Mouse (Mus musculus) hindbrain, embryonic 16.5 days (tissue): ENCODE results near the gene Crim1. TPM values are rescaled to one million over a fixed set of nuclear protein-coding genes. Genes with fewer than 3 reads are reported as not detected.
"Not testable (repeated sequence)": the region's sequence is repeated elsewhere in the genome, so short reads cannot be mapped to it uniquely, and the experiment has no call there.

Source experiments
- ATAC-seq: fragments of 200-750 bp; cut with Nextera tagmentation; 2 replicates; pipeline ENCODE4 v1.8.0; 2017; ENCODE audit warnings: moderate TSS enrichment, moderate library complexity
- H3K27ac ChIP-seq: fragments of 300-500 bp; sonication (generic); 2 replicates; pipeline ENCODE4 v1.5.1; 2014; ENCODE audit warnings: low read depth, mild to moderate bottlenecking, control low read depth, low read length, moderate library complexity
- H3K27me3 ChIP-seq: fragments of 300-500 bp; sonication (generic); replicated peaks from 2 replicates; pipeline ENCODE4 v1.6.1; 2014; ENCODE audit warnings: low read length; ENCODE audit not compliant: control insufficient read depth, insufficient read depth
- H3K36me3 ChIP-seq: fragments of 300-500 bp; sonication (generic); 2 replicates; pipeline ENCODE4 v1.6.1; 2014; ENCODE audit warnings: mild to moderate bottlenecking, low read length, moderate library complexity, mixed read lengths; ENCODE audit not compliant: control insufficient read depth, insufficient read depth
- H3K4me1 ChIP-seq: fragments of 300-500 bp; sonication (generic); 2 replicates; pipeline ENCODE4 v1.6.1; 2014; ENCODE audit warnings: low read depth, low read length; ENCODE audit not compliant: control insufficient read depth, insufficient read depth
- H3K4me2 ChIP-seq: fragments of 300-500 bp; sonication (generic); 2 replicates; pipeline ENCODE4 v1.6.1; 2014; ENCODE audit warnings: mild to moderate bottlenecking, low read length, control low read depth, moderate library complexity
- H3K4me3 ChIP-seq: fragments of 300-500 bp; sonication (generic); 2 replicates; pipeline ENCODE4 v1.5.1; 2014; ENCODE audit warnings: mild to moderate bottlenecking, low read length, control low read depth, moderate library complexity
- H3K9ac ChIP-seq: fragments of 300-500 bp; sonication (generic); 2 replicates; pipeline ENCODE4 v1.6.1; 2014; ENCODE audit warnings: low read depth, mild to moderate bottlenecking, control low read depth, low read length, moderate library complexity
- H3K9me3 ChIP-seq: fragments of 300-500 bp; sonication (generic); 2 replicates; pipeline ENCODE4 v1.6.1; 2014; ENCODE audit warnings: mild to moderate bottlenecking, low read length, moderate library complexity; ENCODE audit not compliant: control insufficient read depth
- WGBS: fragments of 180-500 bp; shearing (Covaris S2); extraction: QIAGEN DNeasy Blood & Tissue Kit; methylation state at CpG from one replicate; pipeline ENCODE4 v1.1.7; 2014; 5-methylcytosine and 5-hydroxymethylcytosine counted together
- polyA plus RNA-seq: library from polyadenylated mRNA; unstranded; fragments of >200 nt; fragmentation: Nextera tagmentation; extraction: Ambion mirVana; gene quantifications from 2 replicates; pipeline ENCODE4 v1.2.1, GENCODE M21; 2015

Gene Crim1
- polyA plus RNA-seq, 1 experiment from 2014 or later: 12.6 TPM

GRCm38 (mm10) chr17:78250149-78250938 lies 50.3 kb downstream of the Crim1 start:
- 75% methylated on average over 14 of the region's 14 CpGs for WGBS

GRCm38 (mm10) chr17:78253587-78253986 lies 53.5 kb downstream of the Crim1 start:
- not testable (repeated sequence) for H3K9me3 ChIP-seq, ATAC-seq, H3K27ac ChIP-seq, H3K27me3 ChIP-seq, H3K4me1 ChIP-seq, H3K4me3 ChIP-seq, H3K4me2 ChIP-seq, H3K9ac ChIP-seq, H3K36me3 ChIP-seq
- 75% methylated on average over 2 of the region's 2 CpGs for WGBS

More at GRCm38 (mm10) chr17:78250149-78250938, 50.3 kb downstream of the Crim1 start:
- no peak overlapping the region for H3K27ac ChIP-seq
- H3K27me3 ChIP-seq: no peaks in the 10 kb centered on the region
- H3K4me1 ChIP-seq: peaks cover 8% of the 10 kb centered on the region
- H3K4me3 ChIP-seq: no peak overlapping the region
- no peaks in the 10 kb centered on the region for H3K9me3 ChIP-seq
- no peak overlapping the region for H3K4me2 ChIP-seq
- H3K36me3 ChIP-seq: no peaks in the 10 kb centered on the region
- H3K9ac ChIP-seq: no peak overlapping the region
- ATAC-seq: no peak

- H3K27me3 ChIP-seq: no peaks in the 10 kb centered on the region
- peak; percentile 71 for ATAC-seq
- 49% methylated on average over 8 of the region's 8 CpGs for WGBS
- H3K4me3 ChIP-seq: no peak overlapping the region
- no peak overlapping the region for H3K27ac ChIP-seq
- no peak overlapping the region for H3K9ac ChIP-seq
- no peaks in the 10 kb centered on the region for H3K36me3 ChIP-seq
- H3K4me2 ChIP-seq: peak overlapping the region; percentile 18; the same call in 1 of the 2 replicates
- no peaks in the 10 kb centered on the region for H3K9me3 ChIP-seq
- H3K4me1 ChIP-seq: peaks cover 4% of the 10 kb centered on the region
Measured at GRCm38 (mm10) chr17:78254256-78254655, 54.2 kb downstream of the Crim1 start.

GRCm38 (mm10) chr17:78255711-78256110 lies 55.7 kb downstream of the Crim1 start:
- H3K36me3 ChIP-seq: no peaks in the 10 kb centered on the region
- H3K4me2 ChIP-seq: no peak overlapping the region
- no peak overlapping the region for H3K4me3 ChIP-seq
- no peak overlapping the region for H3K9ac ChIP-seq
- H3K27me3 ChIP-seq: no peaks in the 10 kb centered on the region
- no peaks in the 10 kb centered on the region for H3K9me3 ChIP-seq
- H3K27ac ChIP-seq: no peak overlapping the region
- 97% methylated on average over 9 of the region's 9 CpGs for WGBS
- ATAC-seq: no peak
- peaks cover 4% of the 10 kb centered on the region for H3K4me1 ChIP-seq

GRCm38 (mm10) chr17:78256534-78256933 lies 56.5 kb downstream of the Crim1 start:
- ATAC-seq: 0 out of 2 replicates have a peak, but pooled peaks have one; percentile 29

GRCm38 (mm10) chr17:78261684-78262083 lies 61.6 kb downstream of the Crim1 start:
- no peaks in the 10 kb centered on the region for H3K27me3 ChIP-seq
- H3K27ac ChIP-seq: no peak overlapping the region
- H3K4me2 ChIP-seq: no peak overlapping the region
- WGBS: 95% methylated on average over 4 of the region's 4 CpGs
- no peak overlapping the region for H3K9ac ChIP-seq
- H3K9me3 ChIP-seq: no peaks in the 10 kb centered on the region
- H3K4me1 ChIP-seq: no peaks in the 10 kb centered on the region
- ATAC-seq: no peak
- no peaks in the 10 kb centered on the region for H3K36me3 ChIP-seq
- H3K4me3 ChIP-seq: no peak overlapping the region

More at GRCm38 (mm10) chr17:78256534-78256933, 56.5 kb downstream of the Crim1 start:
- no peaks in the 10 kb centered on the region for H3K36me3 ChIP-seq
- H3K27me3 ChIP-seq: no peaks in the 10 kb centered on the region
- H3K9me3 ChIP-seq: no peaks in the 10 kb centered on the region
- H3K27ac ChIP-seq: no peak overlapping the region
- no peak overlapping the region for H3K4me3 ChIP-seq
- H3K4me2 ChIP-seq: no peak overlapping the region
- H3K9ac ChIP-seq: no peak overlapping the region
- WGBS: 79% methylated on average over 8 of the region's 8 CpGs
- H3K4me1 ChIP-seq: peaks cover 4% of the 10 kb centered on the region

- no peaks in the 10 kb centered on the region for H3K4me1 ChIP-seq
- 0 out of 2 replicates have a peak, but pooled peaks have one; percentile 24 for ATAC-seq
- no peak overlapping the region for H3K4me3 ChIP-seq
- no peaks in the 10 kb centered on the region for H3K27me3 ChIP-seq
- H3K9ac ChIP-seq: no peak overlapping the region
- H3K27ac ChIP-seq: no peak overlapping the region
- no peak overlapping the region for H3K4me2 ChIP-seq
- H3K36me3 ChIP-seq: no peaks in the 10 kb centered on the region
- 51% methylated on average over 11 of the region's 11 CpGs for WGBS
- H3K9me3 ChIP-seq: no peaks in the 10 kb centered on the region
Measured at GRCm38 (mm10) chr17:78264116-78264515, 64.1 kb downstream of the Crim1 start.

GRCm38 (mm10) chr17:78265135-78265534 lies 65.1 kb downstream of the Crim1 start:
- no peak overlapping the region for H3K4me2 ChIP-seq
- no peaks in the 10 kb centered on the region for H3K9me3 ChIP-seq
- H3K9ac ChIP-seq: no peak overlapping the region
- no peak overlapping the region for H3K4me3 ChIP-seq
- ATAC-seq: no peak
- H3K4me1 ChIP-seq: no peaks in the 10 kb centered on the region
- no peaks in the 10 kb centered on the region for H3K27me3 ChIP-seq
- 79% methylated on average over 7 of the region's 7 CpGs for WGBS
- H3K27ac ChIP-seq: no peak overlapping the region
- no peaks in the 10 kb centered on the region for H3K36me3 ChIP-seq

GRCm38 (mm10) chr17:78266271-78266670 lies 66.2 kb downstream of the Crim1 start:
- ATAC-seq: no peak
- Histone ChIP-seq H3K27ac (no peak overlapping the region), H3K27me3 (no peaks in the 10 kb centered on the region), H3K9ac (no peak overlapping the region), H3K36me3 (no peaks in the 10 kb centered on the region), H3K4me2 (no peak overlapping the region), H3K4me3 (no peak overlapping the region), H3K4me1 (no peaks in the 10 kb centered on the region), H3K9me3 (no peaks in the 10 kb centered on the region)
- WGBS: 86% methylated on average over 2 of the region's 2 CpGs
